Mouse (Mus musculus): ENCODE data around the gene BC024978.
A peak's percentile ranks its signal among the peaks of the same experiment; 100 is the strongest.
"Not testable (repeated sequence)": the region's sequence is repeated elsewhere in the genome, so short reads cannot be mapped to it uniquely, and the experiment has no call there.

The BC024978 gene

GRCm38 (mm10) chr7:27227276-27227675 is 31.7 kb downstream of the BC024978 start:
- DNase-seq: peak; percentile 44

- no peak for DNase-seq
Observed at GRCm38 (mm10) chr7:27227676-27228075, 32.1 kb downstream of the BC024978 start.

- peak; percentile 84 for DNase-seq
Observed at GRCm38 (mm10) chr7:27228281-27228821, 32.8 kb downstream of the BC024978 start, which contains the start of gene Itpkc. TSS of gene Itpkc (minus strand) at chr7:27228661.

DNA sequence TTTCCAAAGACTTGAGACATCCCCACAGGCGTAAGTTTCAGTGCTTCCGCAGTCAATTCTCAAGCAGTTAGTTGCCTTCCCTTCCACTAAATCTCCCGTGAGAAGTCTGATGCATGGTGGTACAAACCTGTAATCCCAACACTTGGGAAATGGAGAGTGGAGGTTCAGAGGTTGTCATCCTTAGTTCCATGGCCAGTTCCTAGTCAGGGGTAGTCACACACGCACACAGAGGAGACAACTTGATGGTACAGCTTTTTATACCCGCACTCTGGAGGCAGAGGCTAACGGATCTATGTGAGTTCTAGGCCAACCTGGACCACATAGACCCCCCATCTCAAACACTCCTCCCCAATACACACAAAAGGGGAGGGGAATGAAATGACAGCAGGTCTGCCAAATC is 33.3 kb downstream of the BC024978 start:
- DNase-seq: no peak

DNA sequence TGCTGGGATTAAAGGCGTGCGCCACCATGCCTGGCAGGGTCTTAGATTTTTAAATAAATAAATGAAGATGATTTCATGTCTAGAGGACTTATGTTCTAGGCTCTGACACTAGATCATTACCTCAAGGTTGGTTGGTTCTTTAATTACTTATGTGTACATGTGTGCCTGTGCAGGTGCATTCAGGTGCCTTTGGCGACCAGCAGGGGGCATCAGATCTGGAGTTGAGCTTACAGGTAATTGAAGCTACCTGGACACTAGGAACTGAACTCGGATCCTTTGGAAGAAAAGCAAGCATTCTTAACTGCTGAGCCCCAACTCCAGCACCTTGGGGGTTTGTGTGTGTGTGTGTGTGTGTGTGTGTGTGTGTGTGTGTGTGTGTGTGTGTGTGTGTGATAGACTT is 35.2 kb downstream of the BC024978 start:
- no peak for DNase-seq

- DNase-seq: no peak
Observed at GRCm38 (mm10) chr7:27231693-27232331, 36.2 kb downstream of the BC024978 start.

DNA sequence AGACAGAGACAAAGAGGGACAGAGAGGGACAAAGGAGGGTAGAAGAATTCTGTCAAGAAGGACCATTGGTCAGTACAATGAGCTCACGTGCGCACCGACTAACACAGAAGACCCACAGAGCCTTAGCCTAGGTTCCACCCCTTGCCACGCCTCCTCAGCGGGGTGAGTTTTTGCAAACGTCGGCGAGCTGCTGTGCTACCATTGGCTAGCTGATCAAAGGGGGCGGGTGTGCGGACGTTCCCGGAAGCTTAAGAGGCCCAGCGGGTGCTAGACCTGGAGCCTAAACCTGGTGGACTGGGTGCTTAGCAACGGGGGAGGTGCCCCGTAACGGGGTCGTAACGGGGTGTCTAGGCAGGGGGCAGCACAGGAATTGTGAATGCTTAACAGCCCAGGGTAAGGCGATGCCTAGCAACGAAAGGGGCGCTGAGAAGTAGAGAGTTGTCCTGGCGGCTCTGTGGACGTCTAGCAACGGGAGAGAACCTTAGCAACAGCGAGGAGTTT is 37.2 kb downstream of the BC024978 start, which contains the start of gene Coq8b:
Gene Coq8b, plus strand, starts transcription at position 243 of the 501 bp plus-strand sequence.
- peak; percentile 88 for DNase-seq

DNA sequence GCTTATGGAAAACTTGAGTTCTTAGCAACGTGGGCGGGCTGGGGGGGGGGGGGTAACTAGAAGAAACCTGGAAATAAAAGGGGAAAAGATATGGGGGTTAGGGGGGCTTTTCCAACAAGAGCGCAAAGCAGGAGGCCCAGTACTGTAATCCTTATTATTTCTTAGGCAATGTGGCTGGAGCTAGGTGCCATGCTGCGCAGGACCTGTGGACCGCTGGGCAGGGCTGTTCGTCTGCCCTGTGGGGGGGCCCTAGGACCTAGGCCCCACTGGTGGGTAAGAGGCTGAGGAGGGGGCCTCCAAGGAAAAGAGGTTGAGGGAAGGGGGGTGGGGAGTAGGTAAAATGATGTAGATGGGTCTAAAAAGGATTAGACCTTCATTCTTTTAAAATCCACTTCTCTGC is 37.7 kb downstream of the BC024978 start:
- no peak for DNase-seq

DNA sequence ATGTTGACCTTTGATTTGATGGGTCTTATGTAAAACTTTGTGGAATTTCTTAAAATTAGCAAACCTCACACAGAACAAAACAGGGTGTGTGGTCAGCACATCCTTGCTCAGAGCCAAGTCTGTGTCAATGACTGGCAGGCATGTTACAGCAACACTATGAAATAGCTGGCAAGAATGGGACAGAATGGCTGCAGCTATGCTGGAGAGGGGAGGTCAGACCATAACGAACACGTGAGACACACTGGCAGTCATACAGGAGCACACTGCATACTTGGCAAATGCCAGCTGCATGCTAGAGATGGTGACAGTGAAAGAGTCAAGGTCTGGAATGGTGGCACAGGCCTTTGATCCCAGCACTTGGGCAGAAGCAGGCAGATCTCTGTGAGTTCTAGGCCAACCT is 40.1 kb downstream of the BC024978 start:
- no peak for DNase-seq

DNA sequence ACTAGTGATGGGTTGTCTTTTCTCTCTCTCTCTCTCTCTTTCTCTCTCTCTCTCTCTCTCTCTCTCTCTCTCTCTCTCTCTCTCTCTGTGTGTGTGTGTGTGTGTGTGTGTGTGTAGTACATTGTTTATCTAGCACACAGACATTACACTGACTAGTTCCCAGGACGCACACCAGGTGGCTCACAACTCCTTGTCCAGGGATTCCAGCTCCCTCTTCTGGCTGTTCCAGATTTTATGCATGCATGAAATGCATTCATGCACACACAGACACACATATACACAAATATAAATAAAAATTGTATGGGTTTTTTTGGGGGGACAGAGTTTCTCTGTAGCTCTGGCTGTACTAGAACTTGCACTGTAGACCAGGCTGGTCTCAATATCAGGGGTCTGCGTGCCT is 41.9 kb downstream of the BC024978 start:
- no peak for DNase-seq

GRCm38 (mm10) chr7:27238568-27238967 is 43.0 kb downstream of the BC024978 start:
- no peak for DNase-seq

- DNase-seq: no peak
Observed at GRCm38 (mm10) chr7:27243211-27243610, 47.6 kb downstream of the BC024978 start.

GRCm38 (mm10) chr7:27244088-27244487 is 48.5 kb downstream of the BC024978 start:
- DNase-seq: not testable (repeated sequence)

GRCm38 (mm10) chr7:27249146-27249545 is 53.6 kb downstream of the BC024978 start:
- DNase-seq: no peak

- DNase-seq: no peak
Observed at GRCm38 (mm10) chr7:27249928-27250327, 54.3 kb downstream of the BC024978 start.

DNA sequence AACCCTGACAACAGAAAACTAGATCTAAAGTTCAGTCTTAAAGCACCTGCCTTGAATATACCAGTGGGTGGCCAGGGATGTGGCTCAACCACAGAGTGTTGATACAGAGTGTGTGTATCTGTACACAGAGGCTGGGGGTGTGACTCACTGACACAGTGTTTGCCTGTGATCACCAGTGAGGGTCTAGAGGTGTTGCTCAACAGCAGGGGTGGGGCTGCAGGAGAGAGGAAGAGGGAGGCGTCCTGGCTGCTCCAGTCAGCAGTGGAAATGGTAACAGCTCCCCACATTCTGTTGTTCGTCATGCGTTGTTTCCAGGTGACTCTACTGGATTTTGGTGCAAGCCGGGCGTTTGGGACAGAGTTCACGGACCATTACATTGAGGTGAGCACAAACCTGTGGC is 56.4 kb downstream of the BC024978 start:
- no peak for DNase-seq

DNA sequence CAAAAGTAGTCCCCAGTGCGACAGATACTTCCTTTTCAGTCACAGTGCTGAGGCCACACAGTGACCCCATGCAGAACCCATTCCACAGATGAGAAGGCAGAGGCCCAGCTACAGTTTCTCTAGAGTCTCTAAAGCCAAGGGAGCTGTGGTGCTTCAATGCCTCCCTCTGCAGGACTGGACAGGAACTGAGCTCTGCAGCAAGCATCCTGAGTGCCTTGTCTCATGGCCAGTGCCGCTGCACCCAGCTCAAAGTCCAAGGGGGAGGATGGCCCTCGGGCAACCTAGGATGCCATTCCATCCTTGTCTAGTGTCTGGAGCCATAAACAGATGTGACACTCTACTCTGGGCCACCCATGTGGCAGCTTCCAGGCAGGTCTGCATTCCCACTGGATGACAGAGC is 60.1 kb downstream of the BC024978 start:
- peak; percentile 40 for DNase-seq

DNA sequence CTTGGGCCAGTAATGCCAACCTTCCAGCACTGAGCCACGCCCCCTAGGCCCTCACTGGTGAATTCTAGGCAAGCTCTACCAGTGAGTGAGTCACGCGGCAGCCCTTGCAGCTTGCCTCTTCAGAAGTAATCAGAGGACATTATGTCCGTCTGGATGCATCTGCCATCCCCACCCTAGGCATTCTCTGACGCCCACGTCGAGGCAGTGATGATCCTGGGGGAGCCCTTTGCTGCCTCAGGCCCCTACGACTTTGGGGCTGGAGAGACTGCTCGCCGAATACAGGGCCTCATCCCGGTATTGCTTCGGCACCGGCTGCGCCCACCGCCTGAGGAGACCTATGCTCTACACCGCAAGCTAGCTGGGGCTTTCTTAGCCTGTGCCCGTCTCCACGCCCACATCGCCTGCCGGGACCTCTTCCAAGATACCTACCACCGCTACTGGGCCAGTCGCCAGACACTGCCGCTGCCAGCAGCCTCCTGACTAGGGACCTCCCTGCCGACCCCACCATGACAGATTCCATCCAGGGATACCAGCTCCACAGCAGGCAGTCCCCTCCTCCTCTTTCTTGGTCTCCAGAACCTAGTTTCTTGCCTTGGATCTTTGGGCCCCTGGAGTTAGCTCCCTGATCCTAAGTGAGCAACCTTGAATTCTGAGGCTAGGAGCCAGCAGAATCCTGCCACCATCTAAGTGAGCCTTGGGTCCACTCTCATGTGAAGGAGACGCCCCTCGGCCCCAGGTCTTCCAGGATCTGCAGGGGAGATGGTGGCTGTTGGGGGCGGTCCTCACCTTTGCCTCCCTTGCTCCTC is 61.7 kb downstream of the BC024978 start:
- DNase-seq: peak; percentile 78

GRCm38 (mm10) chr7:27257852-27258204 is 62.2 kb downstream of the BC024978 start:
- DNase-seq: no peak

DNA sequence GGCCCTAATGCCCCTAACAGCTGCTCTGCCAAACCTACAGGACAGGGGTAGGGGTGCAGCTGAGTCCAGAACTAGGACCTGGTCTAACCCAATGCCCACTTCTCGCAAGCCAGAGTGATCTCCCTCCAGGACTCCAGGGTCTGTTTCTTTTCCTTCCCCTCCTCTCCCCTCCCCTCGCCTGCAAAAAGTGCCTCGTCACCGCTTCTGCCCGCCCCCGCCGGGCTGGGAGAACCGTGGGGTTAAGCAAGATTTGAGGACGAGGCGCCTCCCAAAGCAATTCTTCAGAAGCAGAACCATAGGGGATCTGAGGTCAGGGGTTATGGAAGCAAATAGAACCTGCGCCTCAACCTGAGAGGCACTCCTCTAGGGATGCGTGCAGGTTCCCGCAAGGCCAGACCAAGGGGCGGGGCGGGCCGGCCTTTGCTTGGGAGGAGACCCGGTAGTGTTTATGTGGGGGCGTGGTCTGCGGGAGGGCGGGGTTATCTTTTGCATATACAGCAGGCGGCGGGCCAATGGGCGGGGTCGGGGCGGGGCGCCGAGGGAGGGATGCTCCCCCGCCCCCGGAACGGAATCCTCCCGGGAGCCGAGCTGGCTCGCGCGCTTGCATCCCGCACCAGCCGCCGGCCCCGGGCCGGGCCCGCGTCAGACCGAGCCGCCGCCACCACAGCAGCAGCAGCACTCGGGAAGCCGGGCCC is 62.8 kb downstream of the BC024978 start, which contains the start of gene Numbl:
Gene Numbl, plus strand, starts transcription at position 229 of the 695 bp plus-strand sequence.
- DNase-seq: peak; percentile 95

DNA sequence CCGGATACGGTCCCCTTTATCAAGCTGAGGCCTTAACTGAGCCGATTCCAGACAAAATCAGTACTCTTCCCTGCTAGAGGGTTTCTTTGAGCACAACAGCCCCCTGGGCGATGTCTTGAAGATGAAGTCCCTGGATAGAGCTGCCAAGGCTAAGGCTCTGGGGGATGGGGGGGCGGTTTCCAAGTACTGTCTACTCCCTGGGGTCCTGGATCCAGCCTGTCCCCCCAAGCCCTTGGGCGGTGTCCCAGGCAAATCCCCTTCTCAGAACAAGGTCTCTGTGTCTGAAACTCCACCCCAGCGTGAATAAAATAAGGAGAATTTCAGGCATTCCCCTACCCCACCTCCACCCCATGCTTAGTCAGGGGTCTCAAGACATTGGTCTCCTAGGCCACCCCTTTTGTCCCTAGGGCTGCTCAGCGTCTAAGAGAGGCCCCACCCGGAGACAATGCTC is 63.7 kb downstream of the BC024978 start:
- DNase-seq: peak; percentile 54

GRCm38 (mm10) chr7:27259771-27260170 is 64.2 kb downstream of the BC024978 start:
- DNase-seq: no peak
